Mouse (Mus musculus): ENCODE results near the gene Peak1. TPM values are rescaled to one million over a fixed set of nuclear protein-coding genes. Genes with fewer than 3 reads are reported as not detected.
A peak's percentile ranks its signal among the peaks of the same experiment; 100 is the strongest.

The Peak1 gene
- polyA plus RNA-seq, 1 experiment = 0.01 TPM

DNA sequence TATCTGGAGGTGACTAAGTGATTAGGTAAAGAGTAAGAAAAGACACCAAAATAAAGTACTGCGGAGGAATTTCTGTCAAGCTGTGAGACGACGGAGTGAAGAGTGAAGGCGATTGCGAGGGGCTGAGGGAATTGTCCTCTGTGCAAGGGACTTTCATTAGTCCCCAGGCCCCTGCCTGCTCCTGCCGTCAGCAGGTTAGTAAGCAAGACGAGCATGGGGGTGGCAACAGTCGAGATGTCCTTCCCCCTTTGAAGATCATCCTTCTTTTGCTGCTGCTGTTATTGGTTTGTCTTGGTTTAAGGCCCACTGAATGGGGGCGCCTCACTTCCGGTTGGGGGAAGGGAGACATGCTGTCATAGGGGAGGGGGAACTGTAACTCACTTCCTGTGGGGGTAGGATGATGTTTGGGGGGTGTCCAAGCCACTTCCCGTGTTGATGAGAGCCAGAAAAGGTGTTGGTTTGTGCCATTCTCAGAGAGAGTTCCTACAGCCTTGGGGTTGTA lies 922 bp upstream of the Peak1 start:
- Histone ChIP-seq H3K4me1 (ENCODE audit: control insufficient read depth) (peaks cover 48% of the 10 kb centered on the region), H3K36me3 (ENCODE audit: control insufficient read depth) (peaks cover 2% of the 10 kb centered on the region; the same call in 1 of the 2 replicates), H3K27me3 (ENCODE audit: control insufficient read depth) (no peaks in the 10 kb centered on the region), H3K9me3 (ENCODE audit: control insufficient read depth, low read length) (no peaks in the 10 kb centered on the region), H3K4me3 (replicated peaks) (peak overlapping the region; percentile 90)
- TF ChIP-seq TAL1 (IDR thresholded peaks at IDR 0.05; ENCODE audit: low read length) (no peak), GATA1 (IDR thresholded peaks at IDR 0.05; ENCODE audit: low read length) (no peak)

DNA sequence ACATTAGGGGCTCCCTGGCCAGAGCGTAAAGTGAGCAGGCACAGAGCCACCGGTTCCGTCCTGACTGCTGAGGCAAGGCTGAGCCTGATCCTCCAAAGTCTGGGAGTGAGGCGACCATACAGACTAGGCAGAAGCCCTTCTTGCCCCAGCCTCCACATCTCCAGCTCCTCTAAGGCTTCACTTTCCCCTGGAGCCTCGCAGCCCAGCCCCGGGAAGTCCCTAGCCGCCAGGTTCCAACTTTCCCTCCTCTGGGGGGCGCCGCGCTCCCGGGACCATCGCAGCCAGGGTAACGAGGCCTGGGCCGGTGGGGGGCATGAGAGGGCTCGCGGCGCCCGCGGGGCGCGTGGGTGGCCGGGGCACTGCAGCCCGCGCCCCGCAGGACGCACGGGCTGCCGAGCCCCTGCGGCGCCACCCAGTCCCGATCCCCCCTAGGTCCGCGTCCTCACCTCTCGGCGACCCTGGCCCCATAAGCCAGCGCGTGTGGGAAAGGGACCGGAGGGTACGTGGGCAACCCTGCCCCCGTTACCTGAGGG lies 386 bp downstream of the Peak1 start:
- Histone ChIP-seq H3K27me3 (ENCODE audit: control insufficient read depth) (no peaks in the 10 kb centered on the region), H3K9me3 (ENCODE audit: control insufficient read depth, low read length) (no peaks in the 10 kb centered on the region), H3K4me3 (replicated peaks) (peak overlapping the region; percentile 90), H3K36me3 (ENCODE audit: control insufficient read depth) (no peaks in the 10 kb centered on the region; the same call in 1 of the 2 replicates), H3K4me1 (ENCODE audit: control insufficient read depth) (peaks cover 48% of the 10 kb centered on the region)
- TF ChIP-seq GATA1 (IDR thresholded peaks at IDR 0.05; ENCODE audit: low read length) (no peak), TAL1 (IDR thresholded peaks at IDR 0.05; ENCODE audit: low read length) (no peak)

DNA sequence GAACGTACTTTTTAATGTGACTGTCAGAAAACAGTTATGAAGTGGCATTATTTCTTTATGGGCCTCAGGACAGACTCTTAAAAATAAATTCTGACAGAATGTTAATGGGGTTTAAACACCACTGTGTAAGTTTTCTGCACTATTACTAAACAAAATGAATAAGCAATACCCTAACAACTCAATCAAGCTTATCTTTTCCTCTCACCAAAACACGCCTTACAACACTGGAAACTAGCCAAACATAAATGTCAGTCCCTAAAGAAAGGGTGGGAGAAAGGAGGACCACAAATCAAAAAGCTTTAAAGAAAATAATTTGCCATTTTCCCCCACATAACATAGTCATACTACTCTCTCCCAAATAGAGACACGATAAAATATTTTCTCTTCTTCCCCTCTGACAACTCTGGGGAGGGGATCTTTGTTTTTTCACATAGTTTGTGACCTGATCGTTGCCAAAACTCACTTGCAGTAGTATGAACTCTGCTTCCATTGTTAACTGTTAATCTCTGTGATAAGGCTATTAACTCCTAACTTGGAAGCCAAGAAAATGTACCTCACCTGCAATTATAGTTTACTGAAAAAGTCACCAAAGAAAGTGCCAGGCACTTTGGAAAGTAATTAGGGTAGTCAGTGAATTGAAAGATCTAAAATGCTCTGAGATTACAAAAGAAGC lies 1.8 kb downstream of the Peak1 start:
- Histone ChIP-seq H3K27me3 (ENCODE audit: control insufficient read depth) (no peaks in the 10 kb centered on the region), H3K4me3 (replicated peaks) (no peak overlapping the region), H3K4me1 (ENCODE audit: control insufficient read depth) (peaks cover 41% of the 10 kb centered on the region), H3K9me3 (ENCODE audit: control insufficient read depth, low read length) (no peaks in the 10 kb centered on the region), H3K36me3 (ENCODE audit: control insufficient read depth) (no peaks in the 10 kb centered on the region)
- TF ChIP-seq GATA1 (IDR thresholded peaks at IDR 0.05; ENCODE audit: low read length) = no peak
- no peak for TF ChIP-seq TAL1 (IDR thresholded peaks at IDR 0.05; ENCODE audit: low read length)

DNA sequence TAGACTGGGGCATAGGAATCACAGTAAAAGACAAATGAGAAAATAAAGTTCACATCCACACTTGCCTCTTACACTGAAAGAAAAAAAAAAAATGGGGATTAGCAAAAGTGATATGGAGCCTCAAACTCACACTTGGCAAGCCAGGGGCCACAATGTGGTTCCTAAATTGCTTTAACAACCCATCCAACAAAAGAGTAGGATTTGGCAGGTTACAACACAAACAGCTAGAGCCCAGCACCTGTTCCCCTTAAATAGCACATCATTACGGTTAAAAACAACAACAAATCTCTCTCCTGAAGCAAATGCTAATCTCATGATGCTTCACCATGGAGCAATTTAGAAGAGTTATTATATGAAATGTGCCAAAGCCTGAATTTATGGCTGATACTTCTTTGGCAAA lies 2.5 kb downstream of the Peak1 start:
- Histone ChIP-seq H3K36me3 (ENCODE audit: control insufficient read depth) (no peaks in the 10 kb centered on the region), H3K9me3 (ENCODE audit: control insufficient read depth, low read length) (no peaks in the 10 kb centered on the region), H3K4me3 (replicated peaks) (no peak overlapping the region), H3K4me1 (ENCODE audit: control insufficient read depth) (peaks cover 38% of the 10 kb centered on the region), H3K27me3 (ENCODE audit: control insufficient read depth) (no peaks in the 10 kb centered on the region)
- no peak for TF ChIP-seq TAL1 (IDR thresholded peaks at IDR 0.05; ENCODE audit: low read length)
- TF ChIP-seq GATA1 (IDR thresholded peaks at IDR 0.05; ENCODE audit: low read length) = no peak

DNA sequence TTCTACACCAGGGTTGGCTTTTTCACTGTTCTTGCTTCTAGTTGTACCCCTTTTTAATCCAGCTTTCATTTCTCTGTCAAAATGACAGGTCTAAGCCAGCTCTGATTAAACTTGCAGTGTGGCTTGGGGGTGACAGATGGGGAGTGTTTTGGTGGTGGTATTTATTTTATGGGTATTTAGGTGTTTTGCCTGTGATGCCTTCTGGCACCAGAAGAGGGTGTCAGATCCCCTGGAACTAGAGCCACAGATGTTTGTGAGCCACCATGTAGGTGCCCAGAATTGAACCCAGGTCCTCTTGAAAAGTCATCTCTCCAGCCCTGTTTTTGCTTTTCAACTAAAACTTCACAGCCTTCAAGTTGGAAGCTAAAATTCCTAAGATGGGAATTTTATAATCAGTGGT lies 3.5 kb downstream of the Peak1 start:
- Histone ChIP-seq H3K4me3 (replicated peaks) (no peak overlapping the region), H3K9me3 (ENCODE audit: control insufficient read depth, low read length) (no peaks in the 10 kb centered on the region)

DNA sequence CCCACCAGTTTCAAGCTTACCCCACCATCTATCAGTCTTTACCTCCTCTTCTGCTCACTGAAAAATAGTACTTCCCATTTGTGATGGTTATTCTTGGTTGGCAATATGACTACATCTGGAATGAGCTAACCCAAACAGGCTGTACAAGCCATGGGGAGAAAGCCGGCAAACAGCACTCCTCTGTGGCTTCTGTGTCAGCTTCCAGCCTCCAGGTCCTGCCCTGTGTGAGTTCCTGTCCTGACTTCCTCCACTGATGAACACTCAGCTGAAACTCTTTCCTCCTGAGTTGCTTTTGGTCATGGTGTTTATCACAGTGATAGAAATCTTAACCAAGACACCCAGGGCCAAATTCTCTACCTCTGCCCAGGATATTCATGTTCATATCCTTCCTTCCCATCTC lies 5.2 kb downstream of the Peak1 start:
- Histone ChIP-seq H3K9me3 (ENCODE audit: control insufficient read depth, low read length) (no peaks in the 10 kb centered on the region), H3K4me3 (replicated peaks) (no peak overlapping the region), H3K36me3 (ENCODE audit: control insufficient read depth) (no peaks in the 10 kb centered on the region), H3K27me3 (ENCODE audit: control insufficient read depth) (no peaks in the 10 kb centered on the region), H3K4me1 (ENCODE audit: control insufficient read depth) (peaks cover 23% of the 10 kb centered on the region)
- TF ChIP-seq GATA1 (IDR thresholded peaks at IDR 0.05; ENCODE audit: low read length) = no peak
- TF ChIP-seq TAL1 (IDR thresholded peaks at IDR 0.05; ENCODE audit: low read length) = no peak

More for the DNA sequence above, 3.5 kb downstream of the Peak1 start:
- H3K27me3 ChIP-seq (ENCODE audit: control insufficient read depth) = no peaks in the 10 kb centered on the region
- TF ChIP-seq TAL1 (IDR thresholded peaks at IDR 0.05; ENCODE audit: low read length) (no peak), GATA1 (IDR thresholded peaks at IDR 0.05; ENCODE audit: low read length) (no peak)
- H3K36me3 ChIP-seq (ENCODE audit: control insufficient read depth) = no peaks in the 10 kb centered on the region
- peaks cover 32% of the 10 kb centered on the region for H3K4me1 ChIP-seq (ENCODE audit: control insufficient read depth)

DNA sequence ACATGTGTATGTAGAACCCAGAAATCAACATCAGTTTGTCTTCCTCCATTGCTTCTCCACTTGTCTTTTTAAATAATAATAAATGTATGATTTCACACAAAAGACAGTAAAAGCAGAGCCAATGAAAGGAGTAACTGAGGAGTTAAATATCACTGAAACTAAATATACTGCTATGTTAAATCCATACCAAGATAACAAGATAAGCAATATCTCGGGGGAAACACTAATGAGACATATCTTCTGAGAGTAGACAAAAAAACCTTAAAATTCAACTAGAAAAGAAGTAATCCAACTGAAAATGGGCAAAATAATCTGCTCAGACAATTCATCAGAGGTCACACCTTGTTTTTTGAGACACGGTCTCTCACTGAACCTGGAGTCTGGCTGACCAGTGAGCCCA lies 7.9 kb downstream of the Peak1 start:
- H3K9me3 ChIP-seq (ENCODE audit: control insufficient read depth, low read length) = no peaks in the 10 kb centered on the region
- H3K4me3 ChIP-seq (replicated peaks) = no peak overlapping the region
- H3K36me3 ChIP-seq (ENCODE audit: control insufficient read depth) = no peaks in the 10 kb centered on the region
- H3K27me3 ChIP-seq (ENCODE audit: control insufficient read depth) = no peaks in the 10 kb centered on the region
- TF ChIP-seq GATA1 (IDR thresholded peaks at IDR 0.05; ENCODE audit: low read length) = no peak
- no peak for TF ChIP-seq TAL1 (IDR thresholded peaks at IDR 0.05; ENCODE audit: low read length)
- peaks cover 8% of the 10 kb centered on the region for H3K4me1 ChIP-seq (ENCODE audit: control insufficient read depth)

DNA sequence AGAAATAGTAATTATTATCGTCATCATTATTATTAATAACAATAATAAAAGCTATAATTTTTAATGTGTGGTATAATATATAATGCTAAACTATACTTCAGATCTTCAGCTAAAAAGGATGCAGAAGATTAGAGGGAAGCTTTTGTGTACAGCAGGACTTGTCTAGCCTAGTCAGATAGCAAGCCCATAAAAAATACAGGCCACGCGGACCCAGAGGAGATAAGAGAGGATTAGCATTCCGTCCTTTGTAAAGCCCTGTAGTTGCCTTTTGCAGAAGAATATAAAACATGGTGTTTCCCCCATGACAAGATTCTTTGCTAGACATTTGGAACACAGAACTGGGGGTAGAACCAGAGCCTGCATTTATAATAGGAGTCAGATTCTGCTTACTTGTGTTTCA lies 13.2 kb downstream of the Peak1 start:
- Histone ChIP-seq H3K36me3 (ENCODE audit: control insufficient read depth) (no peaks in the 10 kb centered on the region), H3K27me3 (ENCODE audit: control insufficient read depth) (no peaks in the 10 kb centered on the region), H3K4me1 (ENCODE audit: control insufficient read depth) (peaks cover 3% of the 10 kb centered on the region), H3K9me3 (ENCODE audit: control insufficient read depth, low read length) (no peaks in the 10 kb centered on the region), H3K4me3 (replicated peaks) (no peak overlapping the region)
- TF ChIP-seq GATA1 (IDR thresholded peaks at IDR 0.05; ENCODE audit: low read length) = no peak
- no peak for TF ChIP-seq TAL1 (IDR thresholded peaks at IDR 0.05; ENCODE audit: low read length)

DNA sequence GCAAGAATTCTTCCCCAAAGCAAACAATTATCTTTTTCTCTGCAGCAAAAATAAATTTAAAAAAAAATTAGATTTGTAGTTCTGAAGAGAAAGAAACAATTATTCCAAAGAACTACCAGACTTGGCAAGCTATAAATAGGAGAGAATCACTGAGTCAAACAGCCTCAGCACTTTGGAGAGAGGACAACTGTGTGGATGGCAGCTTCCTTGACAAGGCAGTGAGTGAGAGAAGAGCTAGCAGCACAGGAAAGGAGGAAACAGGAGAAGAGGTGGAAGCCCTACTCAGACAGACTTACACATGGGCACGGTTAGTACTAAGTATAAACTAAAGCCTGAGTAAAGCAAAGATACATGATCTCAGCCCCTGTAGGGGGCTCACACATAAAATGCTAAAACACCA lies 21.6 kb downstream of the Peak1 start:
- Histone ChIP-seq H3K36me3 (ENCODE audit: control insufficient read depth) (no peaks in the 10 kb centered on the region), H3K4me1 (ENCODE audit: control insufficient read depth) (no peaks in the 10 kb centered on the region), H3K27me3 (ENCODE audit: control insufficient read depth) (no peaks in the 10 kb centered on the region), H3K4me3 (replicated peaks) (no peak overlapping the region), H3K9me3 (ENCODE audit: control insufficient read depth, low read length) (no peaks in the 10 kb centered on the region)
- TF ChIP-seq GATA1 (IDR thresholded peaks at IDR 0.05; ENCODE audit: low read length) (no peak), TAL1 (IDR thresholded peaks at IDR 0.05; ENCODE audit: low read length) (no peak)

Data from erythroblast, embryonic 14.5 days (primary cell).